Mouse (Mus musculus): ENCODE results near the gene Pip5k1b. TPM values are rescaled to one million over a fixed set of nuclear protein-coding genes. Genes with fewer than 3 reads are reported as not detected.

The Pip5k1b gene
- polyA plus RNA-seq, 1 experiment = 3.1 TPM

DNA sequence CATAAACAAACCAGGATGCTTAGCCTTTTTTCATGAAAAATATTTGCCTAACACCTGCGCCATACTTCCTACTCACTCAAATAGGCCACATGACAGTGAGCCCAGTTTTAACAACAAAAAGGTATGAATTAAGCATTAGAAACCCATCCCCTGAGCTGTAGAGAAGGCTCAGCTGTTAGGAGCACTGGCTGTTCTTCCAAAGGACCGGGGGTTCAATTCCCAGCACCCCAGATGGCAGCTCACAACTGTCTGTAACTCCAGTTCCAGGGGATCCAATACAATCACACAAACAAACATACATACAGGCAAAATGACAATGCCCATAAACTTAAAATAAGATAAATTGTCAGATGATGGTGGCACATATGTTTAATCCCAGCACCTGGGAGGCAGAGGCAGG, 5.7 kb downstream of the Pip5k1b start:
- Histone ChIP-seq H3K27me3 (ENCODE audit: control insufficient read depth) (peaks cover 3% of the 10 kb centered on the region; the same call in 1 of the 2 replicates), H3K4me1 (ENCODE audit: control insufficient read depth) (peaks cover 67% of the 10 kb centered on the region), H3K36me3 (ENCODE audit: control insufficient read depth) (peaks cover 62% of the 10 kb centered on the region), H3K4me3 (replicated peaks) (no peak overlapping the region), H3K9me3 (ENCODE audit: control insufficient read depth, low read length) (peaks cover 16% of the 10 kb centered on the region)
- no peak for TF ChIP-seq TAL1 (IDR thresholded peaks at IDR 0.05; ENCODE audit: low read length)
- TF ChIP-seq GATA1 (IDR thresholded peaks at IDR 0.05; ENCODE audit: low read length) = no peak

DNA sequence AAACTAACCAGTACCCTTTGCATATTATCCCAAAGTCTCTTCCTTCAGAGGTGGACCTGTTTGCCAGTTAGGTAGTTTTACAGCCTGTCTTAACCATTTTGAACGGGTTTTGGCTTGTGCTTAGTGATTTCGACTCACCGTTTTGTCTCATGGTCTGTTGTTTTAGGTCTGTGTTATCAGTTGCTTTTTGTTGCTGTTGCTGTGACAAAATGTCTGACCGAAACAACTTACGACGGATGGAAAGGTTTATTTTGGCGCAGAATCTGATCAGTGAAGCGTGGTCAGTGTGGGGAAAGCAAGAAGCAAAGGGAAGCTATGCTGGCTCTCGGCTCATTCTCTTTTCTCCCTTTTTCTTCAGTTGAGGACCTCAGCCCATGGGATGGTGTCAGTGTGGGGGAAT, 7.3 kb downstream of the Pip5k1b start:
- no peak overlapping the region for H3K4me3 ChIP-seq (replicated peaks)
- peaks cover 68% of the 10 kb centered on the region for H3K4me1 ChIP-seq (ENCODE audit: control insufficient read depth)
- H3K36me3 ChIP-seq (ENCODE audit: control insufficient read depth) = peaks cover 64% of the 10 kb centered on the region
- H3K9me3 ChIP-seq (ENCODE audit: control insufficient read depth, low read length) = peaks cover 16% of the 10 kb centered on the region
- TF ChIP-seq GATA1 (IDR thresholded peaks at IDR 0.05; ENCODE audit: low read length) = no peak
- no peak for TF ChIP-seq TAL1 (IDR thresholded peaks at IDR 0.05; ENCODE audit: low read length)
- peaks cover 3% of the 10 kb centered on the region; the same call in 1 of the 2 replicates for H3K27me3 ChIP-seq (ENCODE audit: control insufficient read depth)

DNA sequence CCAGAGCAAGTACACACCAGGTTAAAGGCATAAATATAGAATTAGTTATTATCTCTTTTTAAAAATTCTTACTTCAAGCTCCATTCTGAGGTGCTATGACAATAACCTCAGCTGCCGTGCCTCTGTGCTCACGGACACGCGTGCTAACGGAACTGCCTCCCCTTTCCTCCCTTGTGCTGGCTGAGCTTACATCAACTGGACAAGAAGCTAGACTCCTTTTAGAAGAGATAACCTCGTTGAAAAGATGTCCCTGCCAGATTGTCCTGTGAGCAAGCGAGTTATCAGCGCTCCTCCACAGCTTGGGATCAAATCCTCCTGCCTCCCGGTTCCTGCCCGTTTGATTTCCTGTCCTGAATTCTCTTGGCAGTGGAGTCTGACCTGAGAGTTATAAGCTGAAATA, 9.5 kb downstream of the Pip5k1b start:
- peak overlapping the region; percentile 21 for H3K4me3 ChIP-seq (replicated peaks)
- H3K9me3 ChIP-seq (ENCODE audit: control insufficient read depth, low read length) = peaks cover 16% of the 10 kb centered on the region
- H3K27me3 ChIP-seq (ENCODE audit: control insufficient read depth) = peaks cover 3% of the 10 kb centered on the region; the same call in 1 of the 2 replicates
- H3K4me1 ChIP-seq (ENCODE audit: control insufficient read depth) = peaks cover 73% of the 10 kb centered on the region
- peaks cover 66% of the 10 kb centered on the region for H3K36me3 ChIP-seq (ENCODE audit: control insufficient read depth)
- peak; percentile 54 for TF ChIP-seq GATA1 (IDR thresholded peaks at IDR 0.05; ENCODE audit: low read length)
- TF ChIP-seq TAL1 (IDR thresholded peaks at IDR 0.05; ENCODE audit: low read length) = peak; percentile 11; the same call in 1 of the 3 replicates

DNA sequence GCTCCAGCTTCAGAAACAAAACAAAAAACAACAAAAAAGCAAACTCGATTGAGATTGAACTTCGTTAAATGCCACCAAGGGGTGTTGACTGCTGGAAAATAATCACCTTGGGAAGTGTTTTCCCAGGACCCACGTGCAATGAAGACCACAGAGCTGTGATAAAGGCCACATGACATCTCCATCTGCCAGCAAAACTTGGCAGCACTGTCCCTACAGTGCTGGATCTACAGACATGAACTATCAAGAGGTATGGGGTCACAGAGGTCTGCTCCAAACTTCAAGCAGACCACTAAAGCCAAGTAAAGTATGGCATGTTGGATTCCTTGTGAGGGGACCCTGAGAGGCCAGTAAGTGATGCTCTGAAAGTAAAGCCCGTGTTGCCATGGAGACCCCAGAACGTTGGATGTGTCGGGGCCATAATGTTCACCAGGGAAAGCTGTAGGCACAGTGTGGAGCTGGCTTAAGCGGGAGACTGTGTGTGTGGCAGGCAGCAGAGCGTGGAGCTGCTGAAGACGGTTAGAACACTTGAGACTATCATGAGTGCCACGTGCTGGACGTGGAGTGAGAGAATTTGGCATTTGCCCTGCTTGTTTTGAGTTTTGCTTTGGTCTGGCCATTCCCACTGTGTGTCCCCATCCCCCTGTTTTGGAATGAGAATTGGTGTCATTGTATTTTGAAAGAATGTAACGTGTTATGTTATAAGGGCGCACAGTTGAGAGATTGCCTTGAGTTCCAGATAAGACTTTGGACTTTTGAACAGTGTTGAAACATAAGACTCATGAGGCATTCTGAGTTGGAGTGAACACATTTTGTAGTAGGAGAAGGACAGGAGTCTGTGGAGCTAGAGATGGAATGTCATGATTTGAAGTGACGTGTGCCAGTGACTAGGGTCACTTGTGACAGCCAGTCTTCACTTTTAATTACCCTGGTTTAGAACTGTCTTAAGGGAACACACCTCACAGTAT, 12.0 kb downstream of the Pip5k1b start:
- Histone ChIP-seq H3K4me1 (ENCODE audit: control insufficient read depth) (peaks cover 82% of the 10 kb centered on the region), H3K36me3 (ENCODE audit: control insufficient read depth) (peaks cover 58% of the 10 kb centered on the region), H3K9me3 (ENCODE audit: control insufficient read depth, low read length) (peaks cover 14% of the 10 kb centered on the region), H3K27me3 (ENCODE audit: control insufficient read depth) (peaks cover 3% of the 10 kb centered on the region; the same call in 1 of the 2 replicates), H3K4me3 (replicated peaks) (no peak overlapping the region)
- TF ChIP-seq TAL1 (IDR thresholded peaks at IDR 0.05; ENCODE audit: low read length) = no peak
- TF ChIP-seq GATA1 (IDR thresholded peaks at IDR 0.05; ENCODE audit: low read length) = no peak

DNA sequence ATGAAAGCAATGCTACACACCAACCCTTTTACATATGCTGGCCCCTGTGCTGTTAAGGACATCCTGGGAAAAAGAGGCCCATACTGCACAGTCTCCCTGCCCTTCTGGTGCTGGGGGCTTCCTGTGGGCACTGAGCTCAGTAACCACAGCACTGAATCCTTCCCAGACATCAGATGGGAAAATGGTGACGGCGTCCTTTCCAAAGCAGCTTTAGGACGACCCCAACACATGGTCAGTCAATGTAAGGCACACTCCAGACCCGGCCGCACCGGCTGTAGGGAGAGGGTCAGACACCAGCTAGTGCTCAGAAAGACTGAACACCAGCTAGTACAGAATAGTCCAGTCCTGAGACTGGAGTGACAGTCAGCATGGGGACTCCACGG, 13.4 kb downstream of the Pip5k1b start:
- H3K4me1 ChIP-seq (ENCODE audit: control insufficient read depth) = peaks cover 87% of the 10 kb centered on the region
- no peaks in the 10 kb centered on the region for H3K9me3 ChIP-seq (ENCODE audit: control insufficient read depth, low read length)
- no peak for TF ChIP-seq GATA1 (IDR thresholded peaks at IDR 0.05; ENCODE audit: low read length)
- TF ChIP-seq TAL1 (IDR thresholded peaks at IDR 0.05; ENCODE audit: low read length) = no peak
- peaks cover 52% of the 10 kb centered on the region for H3K36me3 ChIP-seq (ENCODE audit: control insufficient read depth)
- H3K4me3 ChIP-seq (replicated peaks) = no peak overlapping the region
- no peaks in the 10 kb centered on the region for H3K27me3 ChIP-seq (ENCODE audit: control insufficient read depth)

DNA sequence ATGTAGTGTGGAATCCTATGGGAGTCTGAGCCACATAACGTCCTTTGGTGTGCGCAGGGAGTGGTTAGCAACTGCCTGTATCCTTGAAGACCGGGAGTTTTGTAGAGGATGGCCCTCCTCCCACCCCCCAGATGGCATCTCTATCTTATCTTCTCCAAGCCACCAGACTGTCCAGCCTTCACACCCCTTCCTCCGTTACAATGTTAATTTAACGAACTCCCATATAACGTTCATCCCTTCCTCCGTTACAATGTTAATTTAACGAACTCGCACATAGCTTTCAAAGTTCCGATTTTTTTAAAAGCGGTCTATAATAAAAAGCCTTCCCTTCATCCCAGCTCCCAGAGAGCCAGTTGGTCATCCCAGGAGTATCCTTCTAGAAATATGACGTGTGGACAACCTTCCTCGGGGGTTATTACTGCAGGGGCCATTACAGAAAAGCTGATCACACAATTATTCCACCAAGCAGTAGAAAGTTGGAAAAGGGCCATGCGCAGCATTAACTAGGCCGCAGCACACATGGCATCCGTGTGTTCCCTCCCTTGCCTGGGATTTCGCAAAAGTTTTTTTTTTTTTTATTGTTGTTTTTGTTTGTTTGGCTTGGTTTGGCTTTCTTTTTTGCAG, 13.9 kb downstream of the Pip5k1b start:
- TF ChIP-seq TAL1 (IDR thresholded peaks at IDR 0.05; ENCODE audit: low read length) = no peak
- TF ChIP-seq GATA1 (IDR thresholded peaks at IDR 0.05; ENCODE audit: low read length) = no peak
- H3K27me3 ChIP-seq (ENCODE audit: control insufficient read depth) = no peaks in the 10 kb centered on the region
- H3K36me3 ChIP-seq (ENCODE audit: control insufficient read depth) = peaks cover 54% of the 10 kb centered on the region
- H3K4me1 ChIP-seq (ENCODE audit: control insufficient read depth) = peaks cover 91% of the 10 kb centered on the region
- H3K4me3 ChIP-seq (replicated peaks) = no peak overlapping the region
- no peaks in the 10 kb centered on the region for H3K9me3 ChIP-seq (ENCODE audit: control insufficient read depth, low read length)

DNA sequence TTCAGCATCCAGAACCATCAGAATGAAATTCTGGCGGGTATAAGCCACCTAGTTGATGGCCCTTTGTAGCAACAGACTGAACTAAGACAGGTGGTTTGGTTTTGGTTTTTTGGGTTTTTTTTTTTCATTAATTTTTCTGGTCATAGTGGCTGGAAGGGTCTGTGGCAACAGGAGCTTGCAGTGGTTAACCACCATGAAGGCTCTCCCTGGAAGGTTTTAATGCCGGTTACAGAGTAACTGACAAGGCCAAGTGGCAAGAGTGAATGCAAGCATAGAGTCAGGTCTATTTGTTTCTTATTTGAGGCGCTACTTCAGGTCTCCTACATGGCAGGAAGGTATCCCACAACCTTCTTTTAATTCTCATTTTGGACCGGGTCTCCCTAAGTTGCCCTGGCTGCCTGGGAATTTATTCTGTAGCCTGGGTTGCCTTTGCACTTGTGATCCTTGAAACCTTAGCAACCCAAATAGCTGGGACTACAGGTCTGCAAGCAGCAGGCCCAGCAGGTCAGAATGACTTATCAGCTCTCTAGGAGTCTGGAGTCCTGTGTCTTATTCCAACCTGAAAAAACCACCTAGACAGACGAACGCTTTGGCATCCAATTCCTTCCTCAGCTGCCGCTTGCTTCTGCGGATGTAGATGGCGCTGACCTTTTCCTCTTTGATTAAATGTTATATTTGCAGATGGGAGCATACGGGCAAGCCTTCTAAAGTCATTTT, 14.6 kb downstream of the Pip5k1b start:
- TF ChIP-seq GATA1 (IDR thresholded peaks at IDR 0.05; ENCODE audit: low read length) = no peak
- TF ChIP-seq TAL1 (IDR thresholded peaks at IDR 0.05; ENCODE audit: low read length) = no peak
- no peaks in the 10 kb centered on the region for H3K27me3 ChIP-seq (ENCODE audit: control insufficient read depth)
- H3K4me3 ChIP-seq (replicated peaks) = no peak overlapping the region
- peaks cover 91% of the 10 kb centered on the region for H3K4me1 ChIP-seq (ENCODE audit: control insufficient read depth)
- no peaks in the 10 kb centered on the region for H3K9me3 ChIP-seq (ENCODE audit: control insufficient read depth, low read length)
- H3K36me3 ChIP-seq (ENCODE audit: control insufficient read depth) = peaks cover 55% of the 10 kb centered on the region

DNA sequence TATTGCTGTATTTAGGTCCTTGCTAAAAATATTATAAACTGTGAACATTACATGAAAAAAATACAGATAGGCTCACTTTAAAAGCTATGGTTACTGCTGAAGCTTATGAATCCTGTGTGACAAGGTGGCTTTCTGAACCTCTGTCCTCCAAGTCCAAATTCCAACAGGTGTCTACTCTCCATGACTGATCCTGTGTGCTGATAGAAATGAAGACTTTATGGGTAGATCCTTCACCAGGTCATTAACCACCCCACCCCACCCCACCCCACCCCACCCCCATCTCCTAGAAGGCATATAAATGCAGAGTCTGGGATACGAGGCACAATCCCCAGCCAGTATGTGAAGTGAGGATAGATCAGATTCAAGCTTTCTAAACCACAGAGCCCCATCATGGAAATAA, 16.6 kb downstream of the Pip5k1b start:
- Histone ChIP-seq H3K36me3 (ENCODE audit: control insufficient read depth) (peaks cover 52% of the 10 kb centered on the region), H3K4me1 (ENCODE audit: control insufficient read depth) (peaks cover 93% of the 10 kb centered on the region), H3K9me3 (ENCODE audit: control insufficient read depth, low read length) (no peaks in the 10 kb centered on the region), H3K27me3 (ENCODE audit: control insufficient read depth) (no peaks in the 10 kb centered on the region), H3K4me3 (replicated peaks) (no peak overlapping the region)
- TF ChIP-seq TAL1 (IDR thresholded peaks at IDR 0.05; ENCODE audit: low read length) (no peak), GATA1 (IDR thresholded peaks at IDR 0.05; ENCODE audit: low read length) (no peak)
